Mouse (Mus musculus) brain, embryonic 18.5 days (tissue): ENCODE results near the gene Kirrel.

ENCODE experiments used
- DNase-seq: peaks from one replicate; pipeline ENCODE4 v3.0.0-alpha.2; 2012; ENCODE audit warnings: low read depth, low spot score

Gene Kirrel

GRCm38 (mm10) chr3:87174096-87174768 is at the start of gene Kirrel:
TSS of gene Kirrel (minus strand) at chr3:87174747.
- peak; percentile 72 for DNase-seq

- DNase-seq = no peak
These were observed 49.1 kb upstream of the Kirrel start for GRCm38 (mm10) chr3:87223636-87224035.

- DNase-seq = no peak
These were observed 47.8 kb upstream of the Kirrel start for GRCm38 (mm10) chr3:87222346-87222745.

- DNase-seq = no peak
These were observed 40.6 kb upstream of the Kirrel start for GRCm38 (mm10) chr3:87215176-87215575.

GRCm38 (mm10) chr3:87214221-87214864 is 39.8 kb upstream of the Kirrel start:
- DNase-seq = no peak

- no peak for DNase-seq
These were observed 32.0 kb upstream of the Kirrel start for GRCm38 (mm10) chr3:87206336-87207075.

GRCm38 (mm10) chr3:87196637-87197036 is 22.1 kb upstream of the Kirrel start:
- DNase-seq = no peak

GRCm38 (mm10) chr3:87195041-87195440 is 20.5 kb upstream of the Kirrel start:
- no peak for DNase-seq

- DNase-seq = no peak
These were observed 20.0 kb upstream of the Kirrel start for GRCm38 (mm10) chr3:87194591-87194990.

GRCm38 (mm10) chr3:87193756-87194155 is 19.2 kb upstream of the Kirrel start:
- no peak for DNase-seq

GRCm38 (mm10) chr3:87193352-87193751 is 18.8 kb upstream of the Kirrel start:
- DNase-seq = no peak

- DNase-seq = no peak
These were observed 2.1 kb upstream of the Kirrel start for GRCm38 (mm10) chr3:87176687-87177086.

- DNase-seq = no peak
These were observed 880 bp upstream of the Kirrel start for GRCm38 (mm10) chr3:87175438-87175815.

- DNase-seq = no peak
These were observed 356 bp upstream of the Kirrel start for GRCm38 (mm10) chr3:87174769-87175437.

GRCm38 (mm10) chr3:87173486-87174085 is 961 bp downstream of the Kirrel start:
- no peak for DNase-seq

GRCm38 (mm10) chr3:87173103-87173444 is 1.5 kb downstream of the Kirrel start:
- no peak for DNase-seq

- DNase-seq = no peak
These were observed 2.0 kb downstream of the Kirrel start for GRCm38 (mm10) chr3:87172351-87173102.

- no peak for DNase-seq
These were observed 3.1 kb downstream of the Kirrel start for GRCm38 (mm10) chr3:87171201-87172100.

- no peak for DNase-seq
These were observed 5.0 kb downstream of the Kirrel start for GRCm38 (mm10) chr3:87169402-87170015.

- DNase-seq = no peak
These were observed 5.8 kb downstream of the Kirrel start for GRCm38 (mm10) chr3:87168756-87169155.
